ENCODE assay signal across 8 mouse cellular contexts in genomic region chr12:70589315-70589742, GRCm38 (mm10).
DNase-seq lines count a peak whose midpoint lies in the region; ATAC-seq and TF ChIP-seq lines count a peak whose summit lies in the region.

No protein-coding gene starts in this region.

- H3K27me3 ChIP-seq in embryonic facial prominence, embryonic 14.5 days (replicated peaks; ENCODE audit: control insufficient read depth, insufficient read depth, low read length), result no peaks in the 10 kb centered on the region
- H3K27me3 ChIP-seq in embryonic facial prominence, embryonic 10.5 days (replicated peaks; ENCODE audit: low read depth, poor library complexity, severe bottlenecking), result no peaks in the 10 kb centered on the region
- no peaks in the 10 kb centered on the region for H3K27me3 ChIP-seq in kidney, postnatal 0 days (ENCODE audit: insufficient read depth, low read length)
- H3K27me3 ChIP-seq in neural tube, embryonic 15.5 days (replicated peaks), result no peaks in the 10 kb centered on the region

- no peak overlapping the region for H3K4me3 ChIP-seq in embryonic facial prominence, embryonic 14.5 days (ENCODE audit: low read depth, low read length)
- H3K4me3 ChIP-seq in embryonic facial prominence, embryonic 10.5 days, result no peak overlapping the region
- no peak overlapping the region for H3K4me3 ChIP-seq in kidney, postnatal 0 days (replicated peaks; ENCODE audit: low read depth, low read length)
- no peak overlapping the region for H3K4me3 ChIP-seq in neural tube, embryonic 15.5 days (replicated peaks)

- H3K9ac ChIP-seq in embryonic facial prominence, embryonic 14.5 days (ENCODE audit: low read depth, low read length), result no peak overlapping the region
- no peak overlapping the region for H3K9ac ChIP-seq in kidney, postnatal 0 days (ENCODE audit: low read depth, low read length)
- H3K9ac ChIP-seq in neural tube, embryonic 15.5 days (replicated peaks), result no peak overlapping the region

- WGBS in embryonic facial prominence, embryonic 14.5 days, result 75% methylated on average over 2 of the region's 2 CpGs
- 82% methylated on average over 2 of the region's 2 CpGs for WGBS in embryonic facial prominence, embryonic 10.5 days
- WGBS in kidney, postnatal 0 days, result 61% methylated on average over 2 of the region's 2 CpGs
- 91% methylated on average over 2 of the region's 2 CpGs for WGBS in neural tube, embryonic 15.5 days

- H3K4me1 ChIP-seq in embryonic facial prominence, embryonic 14.5 days (ENCODE audit: control insufficient read depth, insufficient read depth, low read length), result no peaks in the 10 kb centered on the region
- H3K4me1 ChIP-seq in embryonic facial prominence, embryonic 10.5 days, result peaks cover 12% of the 10 kb centered on the region; the same call in 1 of the 2 replicates
- H3K4me1 ChIP-seq in kidney, postnatal 0 days (replicated peaks; ENCODE audit: insufficient read depth, low read length), result peaks cover 7% of the 10 kb centered on the region; the same call in 1 of the 2 replicates
- no peaks in the 10 kb centered on the region for H3K4me1 ChIP-seq in neural tube, embryonic 15.5 days

- no peaks in the 10 kb centered on the region for H3K9me3 ChIP-seq in embryonic facial prominence, embryonic 14.5 days (ENCODE audit: control insufficient read depth, low read length)
- H3K9me3 ChIP-seq in embryonic facial prominence, embryonic 10.5 days, result no peaks in the 10 kb centered on the region
- no peaks in the 10 kb centered on the region for H3K9me3 ChIP-seq in kidney, postnatal 0 days (replicated peaks; ENCODE audit: low read length)
- no peaks in the 10 kb centered on the region for H3K9me3 ChIP-seq in neural tube, embryonic 15.5 days (replicated peaks)

- TF ChIP-seq CTCF in kidney, postnatal 0 days (IDR thresholded peaks at IDR 0.05; ENCODE audit: low read depth), result peak; percentile 41; the same call in 1 of the 2 replicates

- no peak overlapping the region for H3K27ac ChIP-seq in embryonic facial prominence, embryonic 14.5 days (replicated peaks; ENCODE audit: low read depth, low read length)
- no peak overlapping the region; the same call in 1 of the 2 replicates for H3K27ac ChIP-seq in embryonic facial prominence, embryonic 10.5 days (replicated peaks)
- peak overlapping the region; percentile 47; the same call in 1 of the 2 replicates for H3K27ac ChIP-seq in kidney, postnatal 0 days
- no peak overlapping the region for H3K27ac ChIP-seq in neural tube, embryonic 15.5 days (replicated peaks)

- H3K36me3 ChIP-seq in embryonic facial prominence, embryonic 14.5 days (ENCODE audit: control insufficient read depth, insufficient read depth, low read length), result no peaks in the 10 kb centered on the region
- H3K36me3 ChIP-seq in embryonic facial prominence, embryonic 10.5 days (replicated peaks), result no peaks in the 10 kb centered on the region
- no peaks in the 10 kb centered on the region for H3K36me3 ChIP-seq in kidney, postnatal 0 days (ENCODE audit: insufficient read depth, low read length)
- no peaks in the 10 kb centered on the region for H3K36me3 ChIP-seq in neural tube, embryonic 15.5 days

- no peak overlapping the region for H3K4me2 ChIP-seq in embryonic facial prominence, embryonic 14.5 days (ENCODE audit: low read depth, low read length)
- no peak overlapping the region for H3K4me2 ChIP-seq in kidney, postnatal 0 days (ENCODE audit: low read length)
- no peak overlapping the region for H3K4me2 ChIP-seq in neural tube, embryonic 15.5 days

- peak; percentile 66 for DNase-seq in embryonic facial prominence, embryonic 14.5 days (ENCODE audit: low spot score)
- no peak for DNase-seq in embryonic facial prominence, embryonic 10.5 days (ENCODE audit: low spot score)
- DNase-seq in urinary bladder, postnatal 36 days (ENCODE audit: low spot score in 2 of 2), result peak; percentile 37 to 42
- no peak for DNase-seq in urinary bladder, postnatal 10 days (ENCODE audit: low spot score)
- peak; percentile 42 for DNase-seq in kidney, postnatal 0 days (ENCODE audit: low spot score)
- DNase-seq in right cerebral cortex, postnatal 25 days, result no peak
- DNase-seq in thymus, postnatal 14 days, result no peak

- no peak for ATAC-seq in embryonic facial prominence, embryonic 14.5 days (ENCODE audit: low read depth)
- ATAC-seq in kidney, postnatal 0 days (replicated peaks; ENCODE audit: low FRiP score, low read depth), result no peak
- ATAC-seq in neural tube, embryonic 15.5 days (ENCODE audit: low FRiP score), result no peak

Comparison
In these comparisons a context has a peak if more than half of its experiments do, and no peak if none do; other contexts are left out.
1. DNase-seq: peak in embryonic facial prominence, embryonic 14.5 days (single experiment), urinary bladder, postnatal 36 days (2 of 2) and kidney, postnatal 0 days (single experiment); none in embryonic facial prominence, embryonic 10.5 days (single experiment), urinary bladder, postnatal 10 days (single experiment), right cerebral cortex, postnatal 25 days (single experiment) and thymus, postnatal 14 days (single experiment).